Comparison of ENCODE assay signal across 12 mouse cellular contexts in the genomic region with DNA sequence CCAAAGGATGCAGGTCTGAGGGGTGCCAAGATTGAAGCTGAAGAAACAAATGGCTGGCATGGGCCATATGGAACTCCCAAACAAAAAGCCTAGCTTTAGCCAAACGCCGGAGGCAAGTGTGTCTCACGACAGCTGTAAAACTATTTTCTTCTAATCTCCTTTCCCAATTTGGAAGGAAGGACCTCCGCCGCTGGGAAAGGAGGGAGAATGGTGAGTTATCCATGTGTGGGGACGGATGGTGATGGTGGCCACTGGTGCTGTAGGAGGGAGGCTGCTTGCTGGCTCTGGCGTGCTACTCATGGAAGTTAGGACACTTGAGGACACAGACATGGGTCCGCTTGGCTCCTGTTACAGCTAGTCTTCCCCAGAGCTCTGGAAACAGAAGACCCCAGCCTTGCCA.
"Had no signal": no experiment of that assay in that cellular context is flagged by ENCODE, and none has a peak within 500 bp of the region (broad histone marks: within the 10 kb centered on the region; RNA-seq: fewer than 3 reads in every experiment).

No protein-coding gene starts in this region.

- DNase-seq: retina, postnatal 1 day; right cerebral cortex, adult 18-20 months; right cerebral cortex, postnatal 14 days; right cerebral cortex, postnatal 25 days; right cerebral cortex, postnatal 4 days; spleen, adult 18-20 months; thymus, adult 18-20 months; thymus, adult 2 months; thymus, postnatal 14 days; thymus, postnatal 25 days; thymus, postnatal 36 days; thymus, postnatal 4 days had no signal
